Mouse (Mus musculus) fat pad, adult 2 months (tissue): ENCODE results near the gene Srrd.

Source experiments
- DNase-seq: peaks from one replicate; pipeline ENCODE4 v3.0.0-alpha.2; 2011; ENCODE audit warnings: low read depth, low spot score; ENCODE audit errors: extremely low read depth

Gene Srrd

GRCm38 (mm10) chr5:112359520-112359919, 16.7 kb upstream of the Srrd start:
- no peak for DNase-seq

- no peak for DNase-seq
Observed at GRCm38 (mm10) chr5:112356322-112356721, 13.5 kb upstream of the Srrd start.

DNA sequence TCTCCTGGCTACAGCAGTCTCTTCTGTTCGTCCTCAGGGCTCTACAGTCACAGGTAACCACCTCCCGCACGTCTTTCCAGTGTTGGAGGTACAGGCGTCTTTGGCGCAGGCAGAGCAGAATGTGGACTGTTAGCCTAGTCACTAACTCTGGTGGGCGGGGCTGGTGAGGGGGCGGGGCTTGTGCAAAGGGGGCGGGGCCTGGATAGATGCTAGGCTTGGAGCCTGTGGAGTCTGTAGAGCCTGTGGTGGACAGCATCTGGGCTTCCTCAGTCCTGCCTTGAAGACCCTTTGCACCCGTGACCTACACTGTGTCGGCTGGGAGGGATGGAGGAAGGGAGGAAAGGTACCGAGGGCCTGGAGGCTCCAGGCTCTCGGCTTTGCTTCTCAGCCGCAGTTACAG, 13.1 kb upstream of the Srrd start, which contains the start of gene Gm6583:
TSS of gene Gm6583 (minus strand) at position 124 of the 400 bp plus-strand sequence.
- DNase-seq = no peak

- DNase-seq = no peak
Observed at GRCm38 (mm10) chr5:112355493-112355892, 12.7 kb upstream of the Srrd start.

DNA sequence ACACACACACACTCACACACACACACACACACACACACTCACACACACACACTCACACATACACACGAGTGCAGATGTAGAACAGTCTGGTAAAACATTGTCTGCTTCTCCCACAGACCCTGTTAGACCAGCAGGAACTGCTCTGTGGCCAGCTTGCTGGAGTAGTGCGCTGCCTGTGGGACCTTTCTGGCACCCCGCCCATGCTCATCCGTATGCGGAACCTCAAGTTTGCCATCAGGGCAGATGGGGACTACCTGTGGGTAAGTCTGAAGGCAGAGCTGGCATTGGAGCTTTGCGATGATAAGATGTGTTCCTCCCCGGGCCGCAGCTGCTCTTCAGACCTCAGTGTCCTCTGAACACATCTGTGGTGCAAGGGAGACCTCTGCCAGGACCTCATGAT, 6.3 kb upstream of the Srrd start:
- DNase-seq = no peak

DNA sequence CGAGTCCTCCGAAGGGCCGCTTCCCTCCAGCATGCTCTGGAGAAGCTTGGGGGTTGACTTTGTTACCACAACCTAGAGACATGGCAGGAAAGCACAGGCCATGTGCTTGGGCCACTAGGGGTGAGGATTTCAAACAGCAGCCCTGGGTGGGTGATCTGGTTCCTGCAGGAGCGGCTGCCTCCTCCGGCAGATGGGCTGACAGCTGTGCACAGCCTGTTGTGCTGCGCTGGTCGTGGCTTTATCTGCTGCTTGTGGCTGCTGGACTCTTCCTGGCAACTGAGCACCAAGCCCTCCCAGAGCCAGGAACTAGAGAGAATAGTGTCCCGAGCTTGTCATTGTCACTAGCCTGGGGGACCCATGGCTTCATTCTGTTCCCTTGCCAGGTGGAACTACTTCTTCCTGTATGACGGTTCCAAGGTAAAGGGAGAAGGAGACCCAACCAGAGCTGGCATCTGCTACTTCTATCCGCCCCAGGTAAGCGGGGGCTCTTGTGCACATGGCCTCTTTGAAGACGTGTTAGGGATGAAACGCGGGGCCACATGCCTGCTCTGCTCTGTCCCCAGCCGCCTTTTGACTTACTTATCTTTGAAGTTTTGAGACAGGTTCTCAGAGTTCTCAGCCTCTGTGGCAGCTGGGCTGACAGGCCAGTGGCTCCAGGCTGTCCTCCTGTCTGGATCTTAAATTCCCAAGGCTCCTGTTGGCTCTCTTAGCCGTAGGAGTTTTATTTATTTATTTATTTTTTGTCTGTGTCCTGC, 3.5 kb upstream of the Srrd start:
- no peak for DNase-seq

- no peak for DNase-seq
Observed at GRCm38 (mm10) chr5:112344092-112344960, 1.5 kb upstream of the Srrd start.

DNA sequence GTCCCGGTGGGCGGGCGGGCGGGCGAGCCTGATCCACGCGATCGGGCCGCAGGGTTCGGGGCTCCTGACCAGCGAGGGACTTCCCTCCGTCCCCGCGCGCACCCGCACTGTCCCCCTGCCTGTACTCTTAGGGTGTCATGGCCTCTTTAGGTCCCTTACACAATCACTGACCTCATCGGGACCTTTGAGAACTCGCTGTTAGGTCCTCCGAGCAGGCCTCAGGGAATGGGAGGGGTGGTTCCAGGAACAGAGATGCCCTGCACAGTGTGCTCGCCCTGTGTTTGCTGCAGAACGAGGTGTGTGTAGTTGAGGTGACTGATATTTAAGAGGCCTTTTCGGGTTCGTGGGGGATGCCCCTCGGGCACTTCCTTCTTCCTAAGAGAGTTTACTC, 360 bp upstream of the Srrd start:
- no peak for DNase-seq

- no peak for DNase-seq
Observed at GRCm38 (mm10) chr5:112339215-112339614, 3.6 kb downstream of the Srrd start.

DNA sequence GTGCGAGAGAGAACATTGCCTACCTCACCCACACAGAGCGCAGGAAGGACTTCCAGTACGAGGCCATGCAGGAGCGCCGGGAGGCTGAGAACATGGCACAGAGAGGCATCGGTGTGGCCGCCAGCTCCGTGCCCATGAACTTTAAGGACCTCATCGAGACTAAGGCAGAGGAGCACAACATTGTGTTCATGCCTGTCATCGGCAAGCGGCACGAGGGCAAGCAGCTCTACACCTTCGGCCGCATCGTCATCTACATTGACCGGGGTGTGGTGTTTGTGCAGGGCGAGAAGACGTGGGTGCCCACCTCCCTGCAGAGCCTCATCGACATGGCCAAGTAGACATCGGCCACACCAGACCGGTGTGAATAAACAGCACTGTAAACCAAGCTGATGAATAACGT, 5.8 kb downstream of the Srrd start:
- DNase-seq = no peak

- no peak for DNase-seq
Observed at GRCm38 (mm10) chr5:112335473-112335872, 7.4 kb downstream of the Srrd start.

DNA sequence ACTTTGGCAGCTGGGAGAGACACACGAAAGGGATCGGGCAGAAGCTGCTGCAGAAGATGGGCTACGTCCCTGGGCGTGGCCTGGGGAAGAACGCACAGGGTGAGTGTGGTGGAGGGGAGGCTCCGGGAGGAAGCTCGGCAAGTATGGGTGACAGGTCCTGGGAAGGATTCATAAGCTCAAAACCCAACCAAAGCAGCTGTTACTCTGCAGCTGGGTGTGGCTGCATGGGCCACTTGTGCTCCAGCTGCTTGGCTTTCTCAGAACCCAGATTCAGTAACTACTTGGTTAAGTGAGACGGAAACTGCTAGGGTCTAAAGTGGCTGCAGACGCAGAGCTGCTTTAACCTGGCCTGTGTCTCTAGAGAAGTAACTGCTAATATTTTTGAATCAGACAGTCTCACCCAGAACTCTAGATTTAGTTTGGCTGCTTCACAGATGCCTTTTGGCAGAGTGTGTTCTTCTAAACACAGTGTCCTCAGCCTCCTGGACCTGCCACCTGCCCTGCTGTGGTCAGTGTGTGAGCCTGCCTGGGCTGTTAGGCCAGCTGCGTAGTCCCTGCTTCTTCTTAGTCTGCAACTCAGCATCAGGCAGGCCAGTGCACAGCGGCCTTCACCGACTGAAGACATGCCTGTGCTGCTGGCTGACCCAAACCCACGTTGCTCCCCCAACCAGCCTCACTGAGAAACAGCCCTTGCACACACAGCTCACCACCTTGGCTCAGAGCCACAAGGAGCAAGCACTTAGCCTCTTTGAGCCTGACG, 12.9 kb downstream of the Srrd start:
- DNase-seq = no peak

GRCm38 (mm10) chr5:112327854-112328253, 15.0 kb downstream of the Srrd start:
- no peak for DNase-seq

DNA sequence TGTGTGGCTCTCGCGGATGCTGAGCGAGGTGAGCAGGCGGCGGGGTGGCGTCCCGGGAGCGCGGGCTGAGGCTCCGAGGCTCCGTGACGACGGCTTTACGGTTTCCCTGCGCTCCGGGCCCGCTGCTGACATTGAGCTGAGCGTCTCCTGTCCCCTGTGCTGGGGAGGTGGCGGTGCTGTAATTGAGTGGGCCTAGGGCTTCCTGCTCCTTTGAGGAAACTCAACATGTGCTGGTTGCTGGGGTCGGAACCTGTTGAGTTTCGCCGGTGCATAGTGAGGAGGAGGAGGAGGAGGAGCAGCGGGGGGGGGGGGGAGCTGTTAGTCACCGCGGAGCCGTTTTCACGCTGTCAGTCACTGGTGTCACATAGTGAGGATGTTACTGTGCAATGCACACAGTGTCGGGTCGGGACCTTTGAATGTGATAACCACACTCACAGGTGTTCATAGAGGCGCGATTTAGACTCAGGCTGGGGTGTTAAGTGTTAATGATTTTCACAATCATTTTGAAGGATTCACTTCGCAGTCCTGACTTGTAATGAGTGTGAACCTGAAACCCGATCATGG, 16.3 kb downstream of the Srrd start:
- DNase-seq = no peak

DNA sequence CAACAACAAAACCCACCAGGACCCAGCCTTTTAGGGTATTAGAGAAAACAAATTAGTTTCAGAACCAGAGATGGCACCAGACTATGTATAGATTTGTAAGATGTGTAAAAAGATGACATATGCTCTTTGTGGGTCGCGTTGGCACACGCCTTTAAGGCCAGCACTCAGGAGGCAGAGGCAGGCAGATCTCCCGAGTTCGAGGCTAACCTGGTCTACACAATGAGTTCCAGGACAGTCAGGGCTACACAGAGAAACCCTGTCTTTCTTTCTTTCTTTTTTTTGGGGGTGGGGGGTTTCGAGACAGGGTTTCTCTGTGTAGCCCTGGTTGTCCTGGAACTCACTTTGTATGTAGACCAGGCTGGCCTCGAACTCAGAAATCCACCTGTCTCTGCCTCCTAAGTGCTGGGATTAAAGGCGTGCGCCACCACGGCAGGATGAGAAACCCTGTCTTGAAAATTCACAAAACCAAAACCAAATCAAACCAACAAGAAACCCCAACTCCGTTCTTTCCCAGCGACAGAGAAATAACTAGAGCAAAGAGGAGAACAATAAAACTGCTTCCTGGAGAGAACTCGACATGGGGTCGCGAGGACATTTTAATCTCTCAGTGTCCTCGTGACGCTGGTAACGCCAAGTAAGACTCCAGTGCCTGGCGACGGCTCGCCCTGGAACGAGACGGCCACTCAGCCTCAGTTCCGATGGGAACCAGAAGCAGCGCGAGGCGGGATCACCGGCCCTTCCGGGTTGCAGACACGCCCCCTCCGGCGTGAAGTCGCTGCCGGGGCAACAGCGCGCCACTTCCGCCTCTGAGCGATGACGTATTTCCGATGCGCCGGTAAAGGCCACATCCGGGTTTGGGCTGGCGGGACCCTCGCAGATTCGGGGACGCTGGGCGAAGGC, 17.0 kb downstream of the Srrd start, which contains the start of gene Tfip11:
TSS of gene Tfip11 (plus strand) at position 813 of the 900 bp plus-strand sequence.
- peak; percentile 30 for DNase-seq

GRCm38 (mm10) chr5:112324637-112325545, 17.9 kb downstream of the Srrd start:
- DNase-seq = no peak

DNA sequence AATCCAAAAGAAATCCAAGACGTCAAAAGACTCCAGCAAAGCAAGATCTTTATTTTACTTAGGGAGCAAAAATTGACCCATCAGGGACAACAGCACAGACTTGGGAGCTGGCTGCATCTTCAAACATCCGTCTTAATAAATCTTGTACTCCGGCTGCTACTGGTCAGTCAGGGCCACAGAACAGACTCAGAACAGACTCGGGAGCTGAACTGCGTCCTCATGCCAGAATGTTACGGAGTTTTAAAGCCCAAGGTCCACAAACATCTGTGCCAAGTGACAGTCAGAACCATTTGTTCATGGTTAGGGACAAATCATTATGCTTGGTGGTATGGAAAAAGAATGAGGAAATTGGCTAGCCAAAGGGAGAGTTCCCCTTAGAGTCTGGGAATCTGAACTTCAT, 19.6 kb downstream of the Srrd start:
- DNase-seq = no peak

- no peak for DNase-seq
Observed at GRCm38 (mm10) chr5:112321376-112321775, 21.5 kb downstream of the Srrd start.

DNA sequence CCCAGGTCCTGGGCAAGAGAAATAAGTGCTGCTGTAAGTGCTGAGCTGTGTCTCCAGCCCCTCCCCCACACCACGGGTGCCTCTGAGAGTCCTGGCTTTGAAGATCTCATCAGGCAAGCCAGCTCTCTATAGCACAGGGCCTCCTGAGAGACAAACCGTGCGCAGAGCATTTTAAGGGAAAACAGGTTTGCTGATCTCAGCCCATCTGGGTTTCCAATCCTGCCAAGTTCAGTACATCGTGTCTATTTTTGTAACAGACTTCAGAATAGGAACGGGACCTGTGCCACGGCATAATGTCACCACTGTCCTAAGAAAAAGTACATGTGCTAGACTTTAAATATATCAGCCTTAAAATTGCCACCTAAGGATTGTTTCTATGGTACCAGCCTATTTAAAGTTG, 21.9 kb downstream of the Srrd start:
- DNase-seq = no peak
